Mouse (Mus musculus) kidney, adult 8-10 months (tissue): ENCODE measurements at regions not wholly inside any gene's neighbourhood (a gene's known extent, or its start where the extent isn't known, plus 50 kb on each side); places are given as distances from the start of the nearest gene placed in this dataset.

ENCODE experiments used
- DNase-seq, 2 experiments: peaks; one replicate each; pipeline ENCODE4 v3.0.0; 2022

GRCm38 (mm10) chr10:126176759-126177473, 210.9 kb downstream of the Lrig3 start:
- DNase-seq, result no peak

DNA sequence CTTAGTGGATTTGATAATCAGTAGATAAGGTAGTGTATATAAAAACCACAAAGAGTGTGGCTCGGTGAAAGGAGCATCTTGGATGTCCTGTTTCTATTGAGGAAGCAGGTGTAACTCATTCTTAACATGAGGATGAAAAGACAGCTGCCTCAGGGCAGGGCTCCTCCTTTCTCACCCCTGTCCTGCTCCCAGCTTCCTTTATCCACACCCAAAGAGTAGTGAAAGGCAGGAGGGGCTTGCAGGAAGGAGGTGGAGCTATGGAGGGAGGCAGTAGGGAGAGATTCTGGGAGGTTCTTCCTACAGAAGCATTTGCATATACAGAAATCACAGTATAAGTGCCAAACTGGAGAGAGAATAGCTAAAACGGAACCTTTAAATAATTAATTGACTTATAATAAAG, 216.4 kb downstream of the Lrig3 start:
- no peak for DNase-seq

- no peak for DNase-seq
These were observed 218.0 kb downstream of the Lrig3 start for GRCm38 (mm10) chr10:126183961-126184360.

- DNase-seq, result no peak
These were observed 219.4 kb downstream of the Lrig3 start for GRCm38 (mm10) chr10:126185410-126185809.

DNA sequence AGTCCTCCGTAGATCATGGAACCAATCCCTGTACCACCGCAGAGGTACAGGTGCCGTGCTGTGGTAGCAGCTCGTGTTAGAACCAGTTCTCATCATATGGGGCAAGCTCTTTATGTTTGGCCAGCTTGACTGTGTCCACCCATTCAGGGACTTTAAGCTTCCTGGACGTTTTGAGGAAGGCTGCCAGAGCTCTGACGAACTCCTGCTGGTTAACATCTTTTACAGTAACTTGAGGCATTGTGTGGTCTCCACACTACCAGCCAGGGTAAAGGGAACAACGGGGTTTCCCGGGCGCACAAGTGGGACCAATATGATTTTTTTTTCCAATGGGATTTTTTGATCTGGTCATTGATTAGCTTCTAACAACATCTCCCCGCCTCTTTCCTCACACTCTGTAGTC, 220.1 kb downstream of the Lrig3 start:
- no peak for DNase-seq

DNA sequence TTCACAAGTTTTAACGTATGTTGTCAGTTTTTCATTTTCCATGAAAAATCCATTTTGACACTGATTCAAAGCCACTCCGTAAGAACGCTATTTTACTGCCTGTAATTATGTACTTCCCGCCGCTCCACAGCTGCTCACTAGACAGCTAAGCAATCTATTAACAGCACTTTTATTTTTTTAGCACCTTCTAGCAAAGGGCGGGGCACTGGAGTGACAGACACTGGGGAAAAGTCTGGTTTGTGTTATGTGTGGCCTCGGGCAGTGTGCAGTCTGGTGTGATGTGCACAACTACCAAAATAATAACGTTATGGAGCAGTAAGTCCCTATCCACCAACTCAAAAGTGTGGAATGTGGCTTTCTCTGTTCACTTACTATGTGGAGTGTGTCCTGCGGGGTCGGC, 223.0 kb downstream of the Lrig3 start:
- DNase-seq, result no peak
